Mouse (Mus musculus): ENCODE results near the gene Casr. TPM values are rescaled to one million over a fixed set of nuclear protein-coding genes. Genes with fewer than 3 reads are reported as not detected.

The Casr gene
- polyA plus RNA-seq, 1 experiment from 2014 or later: 0.04 TPM

DNA sequence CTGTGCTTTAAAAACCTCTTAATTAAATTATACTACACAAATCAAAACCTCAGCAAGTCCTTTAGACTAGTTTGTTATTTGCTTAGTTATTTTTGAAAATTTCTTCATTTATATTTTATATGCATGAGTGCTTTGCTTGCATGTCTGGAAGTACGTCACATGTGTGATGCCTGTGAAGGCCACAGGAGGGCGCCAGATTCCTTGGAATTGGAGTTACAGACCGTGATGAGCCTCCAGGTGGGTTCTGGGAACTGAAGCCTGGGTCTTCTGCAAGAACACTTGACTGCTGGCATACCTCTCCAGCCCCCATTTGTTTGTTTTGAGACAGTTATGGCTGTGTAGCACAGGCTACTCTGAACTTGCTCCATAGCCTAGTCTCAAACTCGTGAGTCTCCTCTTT lies 93.1 kb downstream of the Casr start:
- Histone ChIP-seq H3K27ac (replicated peaks) (no peak overlapping the region), H3K36me3 (no peaks in the 10 kb centered on the region), H3K4me3 (replicated peaks) (no peak overlapping the region), H3K4me1 (no peaks in the 10 kb centered on the region), H3K9ac (replicated peaks) (no peak overlapping the region), H3K9me3 (replicated peaks) (no peaks in the 10 kb centered on the region), H3K27me3 (replicated peaks) (no peaks in the 10 kb centered on the region), H3K4me2 (no peak overlapping the region)
- no peak for ATAC-seq (ENCODE audit: low FRiP score)
- 69% methylated on average over 4 of the region's 4 CpGs for WGBS

DNA sequence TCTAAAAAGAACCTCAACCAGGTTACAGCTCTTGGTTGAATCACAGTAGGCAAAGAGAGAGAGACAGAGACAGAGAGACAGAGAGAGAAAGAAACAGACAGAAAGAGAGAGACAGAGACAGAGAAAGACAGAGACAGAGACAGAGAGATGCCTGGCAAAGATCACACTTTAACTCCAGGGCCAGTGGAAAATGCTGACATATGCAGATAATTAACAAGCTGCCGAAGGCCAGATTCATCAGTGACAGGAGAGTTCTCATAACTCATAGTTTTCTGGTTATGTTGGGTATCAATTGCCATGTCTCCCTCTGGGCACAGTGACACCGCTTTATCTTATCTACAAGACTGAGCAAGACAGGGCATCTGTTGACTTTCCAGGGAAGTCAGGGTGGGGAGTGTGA lies 94.0 kb downstream of the Casr start:
- Histone ChIP-seq H3K36me3 (no peaks in the 10 kb centered on the region), H3K4me3 (replicated peaks) (no peak overlapping the region), H3K4me2 (no peak overlapping the region), H3K4me1 (no peaks in the 10 kb centered on the region), H3K27ac (replicated peaks) (no peak overlapping the region), H3K9ac (replicated peaks) (no peak overlapping the region), H3K27me3 (replicated peaks) (no peaks in the 10 kb centered on the region), H3K9me3 (replicated peaks) (no peaks in the 10 kb centered on the region)
- 94% methylated on average over 2 of the region's 2 CpGs for WGBS
- ATAC-seq (ENCODE audit: low FRiP score): no peak

DNA sequence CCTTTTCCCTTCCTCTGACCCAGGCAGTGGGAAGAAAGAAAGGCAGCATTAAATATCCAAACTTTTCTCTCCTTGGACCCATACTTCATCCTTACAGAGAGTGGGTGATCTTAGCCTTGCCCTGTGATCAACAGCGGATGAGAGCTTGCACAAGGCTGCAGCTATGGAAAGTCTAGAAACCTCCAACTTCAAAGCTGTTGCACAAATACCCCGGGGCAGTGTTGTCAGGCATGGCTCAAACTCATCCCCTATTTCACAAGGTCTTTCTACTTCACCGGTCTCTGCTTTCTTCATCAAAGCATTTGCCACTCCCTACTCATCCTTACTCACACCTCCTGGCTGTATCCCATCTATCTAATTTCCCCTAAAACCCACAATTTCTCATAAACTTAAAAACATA lies 96.5 kb downstream of the Casr start:
- Histone ChIP-seq H3K27me3 (replicated peaks) (no peaks in the 10 kb centered on the region), H3K4me2 (no peak overlapping the region), H3K36me3 (no peaks in the 10 kb centered on the region), H3K4me1 (no peaks in the 10 kb centered on the region), H3K9ac (replicated peaks) (no peak overlapping the region), H3K9me3 (replicated peaks) (no peaks in the 10 kb centered on the region), H3K4me3 (replicated peaks) (no peak overlapping the region), H3K27ac (replicated peaks) (no peak overlapping the region)
- no peak for ATAC-seq (ENCODE audit: low FRiP score)
- WGBS: 86% methylated on average over 3 of the region's 3 CpGs

DNA sequence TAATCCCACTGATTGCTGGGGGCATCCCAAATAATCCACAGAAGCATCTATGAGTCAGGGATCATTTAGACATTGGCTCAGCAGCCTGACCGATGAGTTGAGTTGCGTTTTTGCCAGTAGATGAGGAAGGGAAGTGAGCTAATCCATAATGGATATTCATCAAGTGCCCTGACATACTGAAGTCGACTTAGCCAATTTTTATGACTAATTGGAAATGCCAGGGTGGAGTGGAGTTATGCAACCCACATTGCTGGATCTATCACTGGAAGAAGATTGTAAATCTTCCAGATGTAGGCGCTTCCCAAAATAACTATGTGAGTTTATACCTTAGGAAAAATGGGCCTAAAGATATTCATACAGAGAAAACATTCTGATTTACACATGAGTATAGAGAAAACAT lies 97.9 kb downstream of the Casr start:
- Histone ChIP-seq H3K9ac (replicated peaks) (no peak overlapping the region), H3K9me3 (replicated peaks) (no peaks in the 10 kb centered on the region), H3K27ac (replicated peaks) (no peak overlapping the region), H3K4me1 (no peaks in the 10 kb centered on the region), H3K4me2 (no peak overlapping the region), H3K27me3 (replicated peaks) (no peaks in the 10 kb centered on the region), H3K36me3 (no peaks in the 10 kb centered on the region), H3K4me3 (replicated peaks) (no peak overlapping the region)
- 86% methylated on average over 4 of the region's 4 CpGs for WGBS
- ATAC-seq (ENCODE audit: low FRiP score): no peak

DNA sequence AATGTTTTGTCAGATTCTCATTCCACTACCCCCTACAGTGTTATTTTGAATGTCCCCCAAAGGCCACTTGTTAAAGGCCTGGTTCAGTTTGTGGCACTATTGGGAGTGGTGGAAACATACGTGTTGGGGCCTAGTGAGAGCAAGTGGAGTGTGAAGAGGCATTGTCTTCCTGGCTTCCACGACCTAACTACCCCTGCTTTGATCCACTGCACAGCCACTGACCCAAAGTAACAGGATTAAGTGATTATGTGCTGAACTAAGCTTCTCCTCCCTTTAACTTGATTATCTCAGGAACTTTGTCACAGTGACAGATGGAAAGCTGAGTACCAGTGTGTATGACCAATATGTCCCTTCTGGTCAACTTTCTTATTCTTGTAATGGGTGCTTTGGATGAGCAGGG lies 101.5 kb downstream of the Casr start:
- H3K4me1 ChIP-seq: no peaks in the 10 kb centered on the region
- ATAC-seq (ENCODE audit: low FRiP score): no peak
- no peaks in the 10 kb centered on the region for H3K27me3 ChIP-seq (replicated peaks)
- no peak overlapping the region for H3K9ac ChIP-seq (replicated peaks)
- no peaks in the 10 kb centered on the region for H3K9me3 ChIP-seq (replicated peaks)
- no peaks in the 10 kb centered on the region for H3K36me3 ChIP-seq
- 18% methylated on average over 2 of the region's 2 CpGs for WGBS
- H3K4me2 ChIP-seq: no peak overlapping the region
- no peak overlapping the region for H3K27ac ChIP-seq (replicated peaks)
- no peak overlapping the region for H3K4me3 ChIP-seq (replicated peaks)

DNA sequence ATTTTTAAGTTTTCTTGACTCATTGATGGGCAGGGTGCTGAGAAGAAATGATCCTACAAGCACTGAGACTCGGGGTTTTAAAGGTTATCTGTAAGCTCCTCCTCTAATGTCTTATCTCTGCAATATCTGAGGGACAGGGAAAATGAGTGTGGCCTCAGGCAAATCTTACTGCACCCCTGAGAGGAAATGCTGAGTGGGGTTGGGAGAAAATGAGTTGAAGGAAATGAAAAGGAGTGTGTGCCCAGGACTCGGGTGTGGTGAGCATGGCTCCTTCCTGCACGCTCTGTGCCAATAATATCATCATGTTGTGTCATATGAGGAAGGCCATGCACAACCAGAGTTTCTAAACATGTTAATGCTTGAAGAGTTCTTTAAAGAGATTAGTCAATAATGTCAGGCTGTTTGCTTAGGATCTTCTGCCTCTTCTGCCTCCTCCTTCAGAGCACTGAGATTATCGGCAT lies 106.6 kb downstream of the Casr start, which contains the start of gene Stfa3:
Gene Stfa3 (minus strand): TSS at position 51 of the 461 bp plus-strand sequence.
- Histone ChIP-seq H3K27me3 (replicated peaks) (no peaks in the 10 kb centered on the region), H3K36me3 (no peaks in the 10 kb centered on the region), H3K9me3 (replicated peaks) (no peaks in the 10 kb centered on the region), H3K4me3 (replicated peaks) (no peak within 1 kb of the TSS), H3K4me1 (no peaks in the 10 kb centered on the region), H3K9ac (replicated peaks) (no peak within 1 kb of the TSS), H3K4me2 (no peak within 1 kb of the TSS), H3K27ac (replicated peaks) (no peak within 1 kb of the TSS)
- WGBS: 87% methylated on average over 4 of the region's 4 CpGs
- no peak for ATAC-seq (ENCODE audit: low FRiP score)

Other genes starting within 250 kb of the Casr start
- 0.57 TPM in 1 of 2 replicates, not detected in the other for gene BC117090, start 227.8 kb downstream of the Casr start, polyA plus RNA-seq (2015; fragmentation: Nextera tagmentation; extraction: Ambion mirVana)
- gene BC100530, start 194.4 kb downstream of the Casr start, polyA plus RNA-seq (2015; fragmentation: Nextera tagmentation; extraction: Ambion mirVana): 2.4 and 3.0 TPM in 2 replicates
- not detected in 2 replicates for gene Stfa2, start 153.7 kb downstream of the Casr start, polyA plus RNA-seq (2015; fragmentation: Nextera tagmentation; extraction: Ambion mirVana)
- 0.88 TPM in 1 of 2 replicates, not detected in the other for gene Stfa3, start 106.7 kb downstream of the Casr start, polyA plus RNA-seq (2015; fragmentation: Nextera tagmentation; extraction: Ambion mirVana)
- gene Cd86, start 103.9 kb upstream of the Casr start, polyA plus RNA-seq (2015; fragmentation: Nextera tagmentation; extraction: Ambion mirVana): 2.0 and 2.1 TPM in 2 replicates
- 0.37 and 1.7 TPM in 2 replicates for gene Ildr1, start 131.8 kb upstream of the Casr start, polyA plus RNA-seq (2015; fragmentation: Nextera tagmentation; extraction: Ambion mirVana)
- gene Slc15a2, start 222.8 kb upstream of the Casr start, polyA plus RNA-seq (2015; fragmentation: Nextera tagmentation; extraction: Ambion mirVana): 13.0 and 15.3 TPM in 2 replicates